ENCODE assay signal across 12 mouse cellular contexts in genomic region chr3:79314006-79314698, GRCm38 (mm10). TPM values are rescaled to one million over a fixed set of nuclear protein-coding genes. Genes with fewer than 3 reads are reported as not detected.
A peak's percentile ranks its signal among the peaks of the same experiment; 100 is the strongest.
DNase-seq lines count a peak whose midpoint lies in the region; ATAC-seq and TF ChIP-seq lines count a peak whose summit lies in the region.
"Had no signal": no experiment of that assay in that cellular context is flagged by ENCODE, and none has a peak within 500 bp of the region (broad histone marks: within the 10 kb centered on the region; RNA-seq: fewer than 3 reads in every experiment).

No protein-coding gene starts in this region.

- no peaks in the 10 kb centered on the region for H3K4me1 ChIP-seq in neural tube, embryonic 14.5 days (ENCODE audit: control insufficient read depth, insufficient read depth, low read length)
- no peaks in the 10 kb centered on the region for H3K4me1 ChIP-seq in cerebellum, adult 2 months (ENCODE audit: control insufficient read depth, insufficient read depth, low read length)

- no peak for TF ChIP-seq POLR2A in cerebellum, adult 2 months (IDR thresholded peaks at IDR 0.05; ENCODE audit: borderline replicate concordance, insufficient read depth, low read length)

- H3K4me2 ChIP-seq in neural tube, embryonic 14.5 days (ENCODE audit: low read depth, low read length) = no peak overlapping the region
- H3K4me2 ChIP-seq: embryonic facial prominence, embryonic 13.5 days; neural tube, embryonic 13.5 days had no signal

- no peak overlapping the region for H3K9ac ChIP-seq in neural tube, embryonic 14.5 days (replicated peaks; ENCODE audit: low read depth, low read length)
- H3K9ac ChIP-seq: embryonic facial prominence, embryonic 13.5 days; liver, embryonic 14.5 days; neural tube, embryonic 13.5 days had no signal

- no peak for TF ChIP-seq CTCF in cerebellum, adult 2 months (IDR thresholded peaks at IDR 0.05; ENCODE audit: borderline replicate concordance, insufficient read depth, low read depth, low read length)

- H3K27ac ChIP-seq in neural tube, embryonic 14.5 days (ENCODE audit: low read depth, low read length) = no peak overlapping the region
- no peak overlapping the region for H3K27ac ChIP-seq in cerebellum, adult 2 months (ENCODE audit: insufficient read depth, low read length)
- H3K27ac ChIP-seq: embryonic facial prominence, embryonic 13.5 days; liver, embryonic 14.5 days; neural tube, embryonic 13.5 days had no signal

- H3K9me3 ChIP-seq in neural tube, embryonic 14.5 days (ENCODE audit: control insufficient read depth, low read length) = no peaks in the 10 kb centered on the region
- H3K9me3 ChIP-seq: embryonic facial prominence, embryonic 13.5 days; neural tube, embryonic 13.5 days had no signal

- ATAC-seq in cerebellum, adult (ENCODE audit: insufficient number of reproducible peaks, low FRiP score, low TSS enrichment) = no peak
- ATAC-seq in neural tube, embryonic 14.5 days (ENCODE audit: low read depth) = peak; percentile 31; the same call in 1 of the 2 replicates

- H3K36me3 ChIP-seq in neural tube, embryonic 14.5 days (ENCODE audit: control insufficient read depth, insufficient read depth, low read length) = no peaks in the 10 kb centered on the region
- H3K36me3 ChIP-seq: embryonic facial prominence, embryonic 13.5 days; neural tube, embryonic 13.5 days had no signal

- no peak overlapping the region for H3K4me3 ChIP-seq in neural tube, embryonic 14.5 days (ENCODE audit: low read depth, low read length)
- H3K4me3 ChIP-seq in cerebellum, adult 2 months (replicated peaks; ENCODE audit: insufficient read depth, low read depth, low read length) = no peak overlapping the region
- H3K4me3 ChIP-seq: embryonic facial prominence, embryonic 13.5 days; neural tube, embryonic 13.5 days had no signal

- DNase-seq in cerebellum, postnatal 10 days = peak; percentile 26 to 28
- no peak for DNase-seq in neural tube, embryonic 10.5 days (ENCODE audit: extremely low spot score, low spot score)
- DNase-seq in left cerebral cortex, adult 18-20 months (ENCODE audit: low spot score in 2 of 2) = peak; percentile 76 to 84
- peak; percentile 76 to 89 for DNase-seq in right cerebral cortex, postnatal 36 days (ENCODE audit: low spot score in 2 of 2)
- no peak for DNase-seq in cerebellum, adult 2 months
- no peak for DNase-seq in cerebellum, adult 8-10 months

- 59% methylated on average over 10 of the region's 10 CpGs for WGBS in neural tube, embryonic 14.5 days
- 36% methylated on average over 10 of the region's 10 CpGs for WGBS in cerebellum, adult 2 months

- no peaks in the 10 kb centered on the region for H3K27me3 ChIP-seq in neural tube, embryonic 14.5 days (ENCODE audit: control insufficient read depth, insufficient read depth, low read length)
- no peaks in the 10 kb centered on the region for H3K27me3 ChIP-seq in cerebellum, adult 2 months (ENCODE audit: control insufficient read depth, insufficient read depth, low read length)
- H3K27me3 ChIP-seq: embryonic facial prominence, embryonic 13.5 days; neural tube, embryonic 13.5 days had no signal

RNA-seq across cellular contexts. Expression of gene Gm17359, which starts 22.3 kb away (rescaled TPM):
- not detected in 2 replicates for polyA plus RNA-seq in neural tube, embryonic 14.5 days (2014; fragmentation: Nextera tagmentation; extraction: Ambion mirVana)
- total RNA-seq in left cerebral cortex, adult 18-20 months (2021) = not detected
- not detected in 2 replicates for polyA plus RNA-seq in cerebellum, adult 2 months (2012; rRNA removed)
- total RNA-seq: hematopoietic stem cell, adult 5-6 weeks had no signal
- polyA plus RNA-seq: embryonic facial prominence, embryonic 13.5 days; liver, embryonic 14.5 days; neural tube, embryonic 13.5 days had no signal

RNA-seq across cellular contexts. Expression of gene Rapgef2, which starts 27.8 kb away (rescaled TPM):
- polyA plus RNA-seq in neural tube, embryonic 14.5 days (2014; fragmentation: Nextera tagmentation; extraction: Ambion mirVana) = 12.9 and 14.6 TPM in 2 replicates
- total RNA-seq in left cerebral cortex, adult 18-20 months (2021) = 100 to 1,000 TPM; 121 to 129 TPM
- polyA plus RNA-seq in cerebellum, adult 2 months (2012; rRNA removed) = 29.3 and 30.5 TPM in 2 replicates

Comparison
In these comparisons a context has a peak if more than half of its experiments do, and no peak if none do; other contexts are left out.
1. DNase-seq: peak in cerebellum, postnatal 10 days (2 of 2), left cerebral cortex, adult 18-20 months (2 of 2) and right cerebral cortex, postnatal 36 days (2 of 2); none in neural tube, embryonic 10.5 days (single experiment), cerebellum, adult 2 months (0 of 2) and cerebellum, adult 8-10 months (single experiment).